Mouse (Mus musculus): ENCODE results near the gene Fthl17d. TPM values are rescaled to one million over a fixed set of nuclear protein-coding genes. Genes with fewer than 3 reads are reported as not detected.

Gene Fthl17d
- total RNA-seq (2023) = not detected in 2 replicates

GRCm38 (mm10) chrX:8986655-8987054 lies at the start of gene Fthl17d:
TSS of gene Fthl17d (minus strand) at chrX:8986755.

GRCm38 (mm10) chrX:9033193-9033592 lies 46.6 kb upstream of the Fthl17d start, which contains the start of gene Fthl17e:
TSS of gene Fthl17e (plus strand) at chrX:9033493.

GRCm38 (mm10) chrX:8976459-8976858 lies 10.1 kb downstream of the Fthl17d start, which contains the start of gene Fthl17c:
TSS of gene Fthl17c (minus strand) at chrX:8976559.

GRCm38 (mm10) chrX:8962875-8963274 lies 23.7 kb downstream of the Fthl17d start, which contains the start of gene Fthl17b:
TSS of gene Fthl17b (minus strand) at chrX:8962975.

Other genes with a start within 250 kb of the Fthl17d start
- gene Ssx9, start 238.3 kb downstream of the Fthl17d start, total RNA-seq (2023) = not detected in 2 replicates
- gene Ssxb5, start 183.1 kb downstream of the Fthl17d start, total RNA-seq (2023) = not detected in 2 replicates
- gene Gm6592, start 142.8 kb downstream of the Fthl17d start, total RNA-seq (2023) = not detected in 2 replicates
- not detected in 2 replicates for gene Gm5751, start 112.5 kb downstream of the Fthl17d start, total RNA-seq (2023)
- 0.28 TPM in 1 of 2 replicates, not detected in the other for gene B630019K06Rik, start 94.4 kb downstream of the Fthl17d start, total RNA-seq (2023)
- not detected in 2 replicates for gene Fthl17b, start 23.8 kb downstream of the Fthl17d start, total RNA-seq (2023)
- gene Fthl17c, start 10.2 kb downstream of the Fthl17d start, total RNA-seq (2023) = not detected in 2 replicates
- not detected in 2 replicates for gene Fthl17e, start 46.7 kb upstream of the Fthl17d start, total RNA-seq (2023)
- gene Fthl17f, start 76.3 kb upstream of the Fthl17d start, total RNA-seq (2023) = not detected in 2 replicates
- gene 4930402K13Rik, start 117.8 kb upstream of the Fthl17d start, total RNA-seq (2023) = not detected in 2 replicates
- gene Lancl3, start 213.1 kb upstream of the Fthl17d start, total RNA-seq (2023) = not detected in 2 replicates